Mouse (Mus musculus): ENCODE measurements around the gene Rsc1a1. TPM values are rescaled to one million over a fixed set of nuclear protein-coding genes. Genes with fewer than 3 reads are reported as not detected.

The Rsc1a1 gene
- polyA plus RNA-seq, 1 experiment from 2014 or later, result not detected

- WGBS, result 82% methylated on average over 8 of the region's 8 CpGs
- no peak overlapping the region for H3K4me3 ChIP-seq (replicated peaks)
- H3K4me2 ChIP-seq, result no peak overlapping the region
- no peak overlapping the region for H3K9ac ChIP-seq
- no peak overlapping the region for H3K27ac ChIP-seq
- no peaks in the 10 kb centered on the region for H3K9me3 ChIP-seq
- no peak for ATAC-seq (ENCODE audit: insufficient read depth, low FRiP score, low read depth)
- H3K4me1 ChIP-seq, result no peaks in the 10 kb centered on the region
- H3K36me3 ChIP-seq, result peaks cover 32% of the 10 kb centered on the region
- H3K27me3 ChIP-seq (replicated peaks), result no peaks in the 10 kb centered on the region
These were observed 3.1 kb upstream of the Rsc1a1 start for GRCm38 (mm10) chr4:141688505-141688904.

DNA sequence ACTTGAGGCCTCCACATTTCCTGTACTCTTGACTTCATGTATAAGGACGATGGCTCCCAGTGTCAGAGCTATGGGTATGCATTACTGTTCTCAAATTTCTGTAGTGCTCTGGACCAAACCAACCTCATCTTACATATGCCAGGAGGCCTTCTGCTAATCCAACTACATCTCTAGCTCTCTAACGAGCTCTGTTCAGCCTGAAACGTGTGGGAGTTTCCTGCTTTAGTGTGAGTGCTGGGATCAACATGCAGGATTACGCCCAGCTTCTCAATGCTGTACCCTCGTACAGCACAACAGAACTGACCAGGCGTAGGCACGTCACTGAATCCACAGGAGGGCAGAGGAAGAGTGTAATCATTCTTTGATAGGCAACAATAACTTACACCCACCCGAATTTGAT is 1.1 kb upstream of the Rsc1a1 start:
- WGBS, result 86% methylated on average over 8 of the region's 8 CpGs

DNA sequence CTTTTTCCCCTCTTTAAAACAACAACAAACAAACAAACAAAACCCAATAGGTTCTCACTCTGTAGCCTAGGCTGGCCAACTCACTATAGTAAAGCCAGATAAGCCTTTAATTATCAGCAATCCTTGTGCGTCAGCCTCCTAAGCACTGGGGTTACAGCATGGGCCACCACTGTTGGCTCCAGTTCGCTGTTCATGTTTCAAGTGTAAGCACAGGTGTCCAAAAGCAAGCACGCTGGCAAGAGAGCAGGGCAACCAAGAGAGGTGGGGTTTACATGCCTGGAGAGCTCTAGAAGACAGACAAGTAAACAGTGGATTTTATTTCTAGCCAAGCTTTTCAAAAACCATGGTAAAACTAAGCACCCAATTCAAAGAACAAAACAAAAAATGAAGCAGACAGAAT is 694 bp upstream of the Rsc1a1 start:
- no peak overlapping the region for H3K9ac ChIP-seq
- no peaks in the 10 kb centered on the region for H3K9me3 ChIP-seq
- WGBS, result 83% methylated on average over 3 of the region's 3 CpGs
- peaks cover 27% of the 10 kb centered on the region for H3K36me3 ChIP-seq
- ATAC-seq (ENCODE audit: insufficient read depth, low FRiP score, low read depth), result no peak
- no peak overlapping the region for H3K4me2 ChIP-seq
- no peak overlapping the region for H3K4me3 ChIP-seq (replicated peaks)
- H3K27ac ChIP-seq, result no peak overlapping the region
- H3K4me1 ChIP-seq, result peaks cover 5% of the 10 kb centered on the region; the same call in 1 of the 2 replicates
- no peaks in the 10 kb centered on the region for H3K27me3 ChIP-seq (replicated peaks)

More for the DNA sequence above, 1.1 kb upstream of the Rsc1a1 start:
- Histone ChIP-seq H3K4me2 (no peak overlapping the region), H3K27ac (no peak overlapping the region), H3K9ac (no peak overlapping the region), H3K4me3 (replicated peaks) (no peak overlapping the region), H3K9me3 (no peaks in the 10 kb centered on the region), H3K27me3 (replicated peaks) (no peaks in the 10 kb centered on the region), H3K4me1 (peaks cover 5% of the 10 kb centered on the region; the same call in 1 of the 2 replicates), H3K36me3 (peaks cover 32% of the 10 kb centered on the region)
- no peak for ATAC-seq (ENCODE audit: insufficient read depth, low FRiP score, low read depth)

GRCm38 (mm10) chr4:141682706-141683230 is 2.6 kb downstream of the Rsc1a1 start:
- Histone ChIP-seq H3K4me2 (no peak overlapping the region), H3K27ac (no peak overlapping the region), H3K9ac (no peak overlapping the region), H3K4me3 (replicated peaks) (no peak overlapping the region), H3K27me3 (replicated peaks) (no peaks in the 10 kb centered on the region), H3K36me3 (peaks cover 27% of the 10 kb centered on the region), H3K4me1 (peaks cover 5% of the 10 kb centered on the region; the same call in 1 of the 2 replicates), H3K9me3 (no peaks in the 10 kb centered on the region)
- no peak for ATAC-seq (ENCODE audit: insufficient read depth, low FRiP score, low read depth)
- WGBS, result 74% methylated on average over 12 of the region's 12 CpGs

GRCm38 (mm10) chr4:141681767-141682166 is 3.6 kb downstream of the Rsc1a1 start:
- Histone ChIP-seq H3K4me1 (peaks cover 5% of the 10 kb centered on the region; the same call in 1 of the 2 replicates), H3K36me3 (peaks cover 27% of the 10 kb centered on the region), H3K9ac (no peak overlapping the region), H3K9me3 (no peaks in the 10 kb centered on the region), H3K4me2 (no peak overlapping the region), H3K27me3 (replicated peaks) (no peaks in the 10 kb centered on the region), H3K27ac (no peak overlapping the region), H3K4me3 (replicated peaks) (no peak overlapping the region)
- 61% methylated on average over 7 of the region's 7 CpGs for WGBS
- no peak for ATAC-seq (ENCODE audit: insufficient read depth, low FRiP score, low read depth)

DNA sequence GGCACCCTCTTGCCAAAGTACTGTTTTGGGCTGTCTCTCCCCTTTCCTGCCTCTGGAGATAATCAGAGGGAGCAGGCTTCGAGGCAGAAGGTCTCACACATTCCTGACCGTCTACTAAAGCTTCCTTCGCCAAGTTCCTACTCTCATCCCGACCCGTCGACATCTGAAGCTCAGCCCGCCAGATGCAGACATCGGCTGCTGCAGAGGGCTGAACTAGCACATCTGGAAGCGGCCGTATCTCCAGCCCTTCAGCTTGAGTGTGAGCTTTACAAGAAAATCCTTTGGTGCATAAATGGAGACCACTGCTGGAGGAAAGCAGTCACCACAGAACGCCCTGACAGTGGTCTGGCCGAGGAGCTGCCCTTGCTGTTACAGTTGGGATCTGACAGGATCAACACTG is 4.5 kb downstream of the Rsc1a1 start:
- no peak overlapping the region for H3K9ac ChIP-seq
- peaks cover 5% of the 10 kb centered on the region; the same call in 1 of the 2 replicates for H3K4me1 ChIP-seq
- H3K27ac ChIP-seq, result no peak overlapping the region; the same call in 1 of the 2 replicates
- no peaks in the 10 kb centered on the region for H3K9me3 ChIP-seq
- H3K36me3 ChIP-seq, result peaks cover 25% of the 10 kb centered on the region
- H3K27me3 ChIP-seq (replicated peaks), result no peaks in the 10 kb centered on the region
- peak; percentile 9; the same call in 1 of the 2 replicates for ATAC-seq (ENCODE audit: insufficient read depth, low FRiP score, low read depth)
- H3K4me2 ChIP-seq, result no peak overlapping the region
- H3K4me3 ChIP-seq (replicated peaks), result no peak overlapping the region
- 53% methylated on average over 12 of the region's 12 CpGs for WGBS

GRCm38 (mm10) chr4:141679016-141679415 is 6.4 kb downstream of the Rsc1a1 start:
- Histone ChIP-seq H3K4me3 (replicated peaks) (no peak overlapping the region), H3K9ac (no peak overlapping the region), H3K27ac (no peak overlapping the region), H3K9me3 (no peaks in the 10 kb centered on the region), H3K4me1 (peaks cover 5% of the 10 kb centered on the region; the same call in 1 of the 2 replicates), H3K4me2 (no peak overlapping the region), H3K36me3 (peaks cover 9% of the 10 kb centered on the region), H3K27me3 (replicated peaks) (no peaks in the 10 kb centered on the region)
- no peak for ATAC-seq (ENCODE audit: insufficient read depth, low FRiP score, low read depth)
- WGBS, result 76% methylated on average over 2 of the region's 2 CpGs

GRCm38 (mm10) chr4:141676462-141676979 is 8.9 kb downstream of the Rsc1a1 start:
- Histone ChIP-seq H3K4me3 (replicated peaks) (no peak overlapping the region), H3K27ac (no peak overlapping the region), H3K4me1 (no peaks in the 10 kb centered on the region), H3K9me3 (no peaks in the 10 kb centered on the region), H3K4me2 (no peak overlapping the region), H3K9ac (no peak overlapping the region), H3K36me3 (no peaks in the 10 kb centered on the region), H3K27me3 (replicated peaks) (no peaks in the 10 kb centered on the region)
- WGBS, result 72% methylated on average over 5 of the region's 5 CpGs
- no peak for ATAC-seq (ENCODE audit: insufficient read depth, low FRiP score, low read depth)

DNA sequence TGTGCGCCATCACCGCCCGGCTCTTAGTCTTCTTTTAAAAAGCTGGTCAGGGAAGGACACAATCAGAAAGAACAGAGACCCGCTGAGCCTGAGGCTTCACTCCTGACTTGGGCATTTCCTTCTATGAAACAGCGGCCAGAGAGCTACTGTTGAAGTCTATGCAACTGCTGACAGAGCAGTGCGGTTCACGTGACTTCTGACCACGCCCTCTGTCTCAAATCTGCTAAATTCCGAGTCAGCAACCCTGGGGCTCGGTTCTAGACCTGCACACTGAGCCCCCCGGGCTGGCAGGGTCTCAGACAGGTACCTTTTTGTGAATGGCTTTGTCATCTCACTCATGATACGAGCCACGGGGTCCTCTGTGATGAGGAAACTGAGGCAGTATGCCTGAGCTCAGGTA is 13.1 kb downstream of the Rsc1a1 start:
- 67% methylated on average over 13 of the region's 13 CpGs for WGBS
- Histone ChIP-seq H3K36me3 (no peaks in the 10 kb centered on the region), H3K9ac (no peak overlapping the region), H3K4me1 (0 out of 2 replicates have a peak, but pooled peaks cover 4% of the 10 kb centered on the region), H3K27ac (no peak overlapping the region), H3K9me3 (no peaks in the 10 kb centered on the region), H3K4me2 (no peak overlapping the region), H3K27me3 (replicated peaks) (no peaks in the 10 kb centered on the region), H3K4me3 (replicated peaks) (no peak overlapping the region)
- ATAC-seq (ENCODE audit: insufficient read depth, low FRiP score, low read depth), result no peak

GRCm38 (mm10) chr4:141671389-141671788 is 14.0 kb downstream of the Rsc1a1 start:
- Histone ChIP-seq H3K4me1 (0 out of 2 replicates have a peak, but pooled peaks cover 4% of the 10 kb centered on the region), H3K36me3 (no peaks in the 10 kb centered on the region), H3K9me3 (no peaks in the 10 kb centered on the region), H3K27me3 (replicated peaks) (no peaks in the 10 kb centered on the region), H3K4me2 (no peak overlapping the region), H3K9ac (no peak overlapping the region), H3K27ac (peak overlapping the region; percentile 23; the same call in 1 of the 2 replicates), H3K4me3 (replicated peaks) (no peak overlapping the region)
- ATAC-seq (ENCODE audit: insufficient read depth, low FRiP score, low read depth), result no peak
- 42% methylated on average over 4 of the region's 4 CpGs for WGBS

DNA sequence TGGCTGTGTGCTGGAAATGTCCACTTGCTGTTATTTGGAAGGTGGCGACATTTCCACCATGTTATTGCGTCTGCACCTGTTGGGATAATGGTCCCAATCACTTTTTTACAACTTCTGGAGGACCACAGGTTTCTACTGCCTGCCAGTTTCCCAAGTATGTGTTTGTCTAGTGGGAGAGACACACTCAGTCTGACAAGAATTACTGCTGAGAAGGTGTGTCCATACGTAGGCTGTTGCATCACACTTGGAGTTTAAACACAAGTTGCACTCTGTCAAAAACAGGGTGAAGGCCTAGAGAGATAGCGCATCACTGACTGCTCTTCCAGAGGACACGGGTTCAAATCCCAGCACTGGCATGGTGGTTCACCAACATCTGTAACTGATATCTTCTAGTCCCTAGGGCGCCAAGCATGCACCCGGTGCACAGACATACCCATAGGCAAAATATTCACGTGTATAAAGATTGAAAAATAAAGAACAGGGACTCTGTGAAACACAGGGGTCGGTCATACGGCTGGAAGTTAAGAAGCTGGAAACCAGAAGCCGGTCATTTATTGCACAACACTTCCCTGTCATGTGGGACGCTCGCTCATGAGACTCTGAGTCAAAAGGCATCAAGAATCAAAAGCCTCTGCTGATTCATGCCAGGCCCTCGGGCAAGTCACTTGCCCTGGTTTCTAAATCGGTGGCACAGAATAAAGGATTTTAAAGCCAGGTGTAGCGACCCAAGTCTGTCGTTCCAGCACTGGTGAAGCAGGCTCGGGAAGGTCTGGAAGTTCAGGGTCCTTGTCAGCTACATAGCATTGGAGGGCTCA is 15.3 kb downstream of the Rsc1a1 start:
- Histone ChIP-seq H3K9me3 (no peaks in the 10 kb centered on the region), H3K4me3 (replicated peaks) (no peak overlapping the region), H3K4me1 (0 out of 2 replicates have a peak, but pooled peaks cover 6% of the 10 kb centered on the region), H3K4me2 (no peak overlapping the region), H3K27ac (no peak overlapping the region), H3K36me3 (no peaks in the 10 kb centered on the region), H3K27me3 (replicated peaks) (no peaks in the 10 kb centered on the region), H3K9ac (no peak overlapping the region)
- ATAC-seq (ENCODE audit: insufficient read depth, low FRiP score, low read depth), result no peak
- WGBS, result 83% methylated on average over 18 of the region's 18 CpGs

GRCm38 (mm10) chr4:141664799-141665198 is 20.6 kb downstream of the Rsc1a1 start, which contains the start of gene Plekhm2:
TSS of gene Plekhm2 (minus strand) at chr4:141664899.
- H3K4me1 ChIP-seq, result peaks cover 16% of the 10 kb centered on the region; the same call in 1 of the 2 replicates
- H3K27me3 ChIP-seq (replicated peaks), result no peaks in the 10 kb centered on the region
- peak within 1 kb of the TSS; percentile 59 for H3K27ac ChIP-seq
- H3K9me3 ChIP-seq, result no peaks in the 10 kb centered on the region
- H3K9ac ChIP-seq, result peak within 1 kb of the TSS; percentile 92
- peak within 1 kb of the TSS; percentile 89 for H3K4me2 ChIP-seq
- H3K4me3 ChIP-seq (replicated peaks), result peak within 1 kb of the TSS; percentile 85
- WGBS, result 68% methylated on average over 8 of the region's 8 CpGs
- ATAC-seq (ENCODE audit: insufficient read depth, low FRiP score, low read depth), result 0 out of 2 replicates have a peak, but pooled peaks have one; percentile 11
- no peaks in the 10 kb centered on the region for H3K36me3 ChIP-seq

Data from stomach, embryonic 15.5 days (tissue).